Comparison of ENCODE assay signal across 9 mouse cellular contexts in the genomic region with DNA sequence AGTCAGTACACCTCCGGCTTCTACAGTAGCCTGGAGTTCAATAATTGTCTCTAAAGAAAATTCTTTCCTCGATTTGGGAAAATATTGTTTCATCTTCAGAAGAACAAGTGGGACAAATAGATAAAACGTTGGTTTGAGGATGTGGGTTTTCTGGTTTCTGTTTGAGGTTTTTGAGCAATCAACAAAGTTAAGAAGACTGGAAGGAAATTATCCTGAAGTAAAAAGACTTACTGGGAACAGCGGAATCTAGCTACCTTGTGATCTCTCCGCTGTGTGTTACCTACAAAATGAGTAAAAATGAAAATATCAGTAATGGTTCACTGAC. TPM values are rescaled to one million over a fixed set of nuclear protein-coding genes. Genes with fewer than 3 reads are reported as not detected.
DNase-seq lines count a peak whose midpoint lies in the region; ATAC-seq and TF ChIP-seq lines count a peak whose summit lies in the region.
"Had no signal": no experiment of that assay in that cellular context is flagged by ENCODE, and none has a peak within 500 bp of the region (broad histone marks: within the 10 kb centered on the region; RNA-seq: fewer than 3 reads in every experiment).

No protein-coding gene starts in this region.

- H3K9ac ChIP-seq in heart, postnatal 0 days (replicated peaks; ENCODE audit: low read depth, low read length) = peak overlapping the region; percentile 38
- H3K9ac ChIP-seq in hindbrain, embryonic 12.5 days = peak overlapping the region; percentile 49; the same call in 1 of the 2 replicates
- H3K9ac ChIP-seq in midbrain, embryonic 12.5 days (replicated peaks) = peak overlapping the region; percentile 45; the same call in 1 of the 2 replicates

- peak overlapping the region; percentile 92 for H3K27ac ChIP-seq in heart, postnatal 0 days (ENCODE audit: low read depth)
- peak overlapping the region; percentile 61 for H3K27ac ChIP-seq in bone marrow, adult 2 months (ENCODE audit: control insufficient read depth, insufficient read depth, low read depth, low read length, poor library complexity)
- H3K27ac ChIP-seq in hindbrain, embryonic 12.5 days = peak overlapping the region; percentile 99; the same call in 1 of the 2 replicates
- H3K27ac ChIP-seq in midbrain, embryonic 12.5 days (replicated peaks) = peak overlapping the region; percentile 98

- peak overlapping the region; percentile 68 for H3K4me2 ChIP-seq in heart, postnatal 0 days (ENCODE audit: low read depth, low read length)
- peak overlapping the region; percentile 64 for H3K4me2 ChIP-seq in hindbrain, embryonic 12.5 days (replicated peaks)
- peak overlapping the region; percentile 60 for H3K4me2 ChIP-seq in midbrain, embryonic 12.5 days (replicated peaks)

- ATAC-seq in heart, postnatal 0 days (ENCODE audit: insufficient read depth, low read depth) = no peak
- no peak for ATAC-seq in hindbrain, embryonic 12.5 days (ENCODE audit: low FRiP score)
- ATAC-seq in midbrain, embryonic 12.5 days (ENCODE audit: low FRiP score, low read depth) = no peak
- no peak for ATAC-seq in frontal cortex, adult (ENCODE audit: low TSS enrichment)

- WGBS in heart, postnatal 0 days = 28% methylated on average over 5 of the region's 5 CpGs
- WGBS in bone marrow, adult 2 months = 1% methylated on average over 5 of the region's 5 CpGs
- WGBS in hindbrain, embryonic 12.5 days = 24% methylated on average over 5 of the region's 5 CpGs
- WGBS in midbrain, embryonic 12.5 days = 29% methylated on average over 5 of the region's 5 CpGs

- H3K36me3 ChIP-seq in heart, postnatal 0 days (replicated peaks; ENCODE audit: control insufficient read depth, insufficient read depth, low read length) = no peaks in the 10 kb centered on the region
- no peaks in the 10 kb centered on the region for H3K36me3 ChIP-seq in hindbrain, embryonic 12.5 days
- H3K36me3 ChIP-seq in midbrain, embryonic 12.5 days = no peaks in the 10 kb centered on the region

- peaks cover 14% of the 10 kb centered on the region for H3K4me1 ChIP-seq in heart, postnatal 0 days (ENCODE audit: control insufficient read depth, insufficient read depth)
- H3K4me1 ChIP-seq in bone marrow, adult 2 months (ENCODE audit: control insufficient read depth, insufficient read depth, low read length) = no peaks in the 10 kb centered on the region; the same call in 1 of the 2 replicates
- peaks cover 18% of the 10 kb centered on the region for H3K4me1 ChIP-seq in hindbrain, embryonic 12.5 days
- peaks cover 16% of the 10 kb centered on the region for H3K4me1 ChIP-seq in midbrain, embryonic 12.5 days

- no peak for TF ChIP-seq EP300 in heart, postnatal 0 days (IDR thresholded peaks at IDR 0.05; ENCODE audit: low read depth)

- TF ChIP-seq CTCF in heart, postnatal 0 days (IDR thresholded peaks at IDR 0.05; ENCODE audit: low read depth) = no peak
- no peak for TF ChIP-seq CTCF in bone marrow, adult 2 months (IDR thresholded peaks at IDR 0.05; ENCODE audit: control insufficient read depth, insufficient read depth, low read length)

- no peaks in the 10 kb centered on the region for H3K27me3 ChIP-seq in heart, postnatal 0 days (ENCODE audit: control insufficient read depth, insufficient read depth, low read length)
- no peaks in the 10 kb centered on the region for H3K27me3 ChIP-seq in hindbrain, embryonic 12.5 days
- no peaks in the 10 kb centered on the region for H3K27me3 ChIP-seq in midbrain, embryonic 12.5 days
- H3K27me3 ChIP-seq: Patski had no signal

- no peaks in the 10 kb centered on the region for H3K9me3 ChIP-seq in heart, postnatal 0 days (replicated peaks; ENCODE audit: control insufficient read depth, low read length)
- H3K9me3 ChIP-seq in hindbrain, embryonic 12.5 days (replicated peaks) = no peaks in the 10 kb centered on the region
- H3K9me3 ChIP-seq in midbrain, embryonic 12.5 days = no peaks in the 10 kb centered on the region

- intact Hi-C loops in gastrocnemius, postnatal 14 days (cut with DNase I; ENCODE audit: low total_unique reads) = no loop called here

- peak overlapping the region; percentile 69 for H3K4me3 ChIP-seq in heart, postnatal 0 days (ENCODE audit: low read depth, low read length)
- peak overlapping the region; percentile 71 for H3K4me3 ChIP-seq in bone marrow, adult 2 months (replicated peaks; ENCODE audit: control insufficient read depth, low read depth, low read length)
- H3K4me3 ChIP-seq in hindbrain, embryonic 12.5 days = peak overlapping the region; percentile 93
- peak overlapping the region; percentile 94 for H3K4me3 ChIP-seq in midbrain, embryonic 12.5 days

- DNase-seq in heart, postnatal 0 days (ENCODE audit: low spot score) = no peak
- DNase-seq in heart, postnatal 4 days = no peak
- DNase-seq in urinary bladder, postnatal 4 days (ENCODE audit: low spot score in 2 of 2) = no peak
- no peak for DNase-seq in gastrocnemius, postnatal 14 days

- no peak for TF ChIP-seq POLR2A in bone marrow, adult 2 months (IDR thresholded peaks at IDR 0.05; ENCODE audit: borderline replicate concordance, control insufficient read depth, low read depth, low read length)

RNA-seq across cellular contexts. Expression of a gene that starts 0.7 kb away (rescaled TPM):
- total RNA-seq in heart, postnatal 0 days (2014; rRNA removed; ENCODE audit: low replicate concordance) = 18.7 TPM in 2 replicates
- 7.2 and 7.4 TPM in 2 replicates for polyA plus RNA-seq in heart, postnatal 0 days (2015; fragmentation: Nextera tagmentation; extraction: Ambion mirVana)
- total RNA-seq in heart, postnatal 4 days (2021) = 10 to 100 TPM; 15.9 to 16.6 TPM
- 2.4 and 6.0 TPM in 2 replicates for polyA plus RNA-seq in bone marrow, adult 2 months (2011; ENCODE audit: insufficient read depth, insufficient read length, low replicate concordance, missing spikeins)
- 35.2 and 37.1 TPM in 2 replicates for polyA plus RNA-seq in hindbrain, embryonic 12.5 days (2016; fragmentation: Nextera tagmentation; extraction: Ambion mirVana)
- polyA plus RNA-seq in midbrain, embryonic 12.5 days (2016; fragmentation: Nextera tagmentation; extraction: Ambion mirVana) = 31.3 and 36.3 TPM in 2 replicates
- 1 to 10 TPM; 5.8 to 8.5 TPM for total RNA-seq in gastrocnemius, postnatal 14 days (2021)
